Mouse (Mus musculus) cerebellum, postnatal 36 days (tissue): ENCODE data around the gene Ncf1.
A peak's percentile ranks its signal among the peaks of the same experiment; 100 is the strongest.

Source experiments
- DNase-seq, 2 experiments: peaks; one replicate each; pipeline ENCODE4 v3.0.0; 2021 to 2022; ENCODE audit warnings: mixed read lengths in 2 of 2

Gene Ncf1

GRCm38 (mm10) chr5:134229391-134229790, at the start of gene Ncf1:
Gene Ncf1, minus strand, starts transcription at chr5:134229625.
- no peak for DNase-seq

- DNase-seq = no peak
Measured at GRCm38 (mm10) chr5:134277109-134277508, 47.7 kb upstream of the Ncf1 start.

DNA sequence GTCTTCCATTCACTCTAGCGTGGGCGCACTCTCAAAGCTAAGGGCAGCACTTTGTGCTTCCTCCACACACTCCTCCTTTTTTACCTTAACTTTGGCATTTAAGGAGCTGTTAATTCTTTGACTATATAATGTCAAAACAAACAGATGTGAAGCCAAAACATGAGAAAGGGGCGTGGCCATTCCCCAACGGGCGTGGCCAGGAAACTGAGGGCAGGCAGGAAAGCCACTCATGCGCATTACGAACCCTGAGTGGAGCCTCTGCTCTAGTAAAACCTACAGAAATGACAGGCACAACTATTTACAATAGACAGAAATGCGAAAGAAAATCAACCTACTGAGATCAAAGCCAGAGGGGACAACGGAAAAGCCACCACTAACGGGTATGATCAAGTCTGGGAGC, 46.1 kb upstream of the Ncf1 start:
- no peak for DNase-seq

GRCm38 (mm10) chr5:134275021-134275420, 45.6 kb upstream of the Ncf1 start:
- DNase-seq = no peak

GRCm38 (mm10) chr5:134273761-134274160, 44.3 kb upstream of the Ncf1 start:
- DNase-seq = no peak

GRCm38 (mm10) chr5:134272761-134273160, 43.3 kb upstream of the Ncf1 start:
- DNase-seq = no peak

DNA sequence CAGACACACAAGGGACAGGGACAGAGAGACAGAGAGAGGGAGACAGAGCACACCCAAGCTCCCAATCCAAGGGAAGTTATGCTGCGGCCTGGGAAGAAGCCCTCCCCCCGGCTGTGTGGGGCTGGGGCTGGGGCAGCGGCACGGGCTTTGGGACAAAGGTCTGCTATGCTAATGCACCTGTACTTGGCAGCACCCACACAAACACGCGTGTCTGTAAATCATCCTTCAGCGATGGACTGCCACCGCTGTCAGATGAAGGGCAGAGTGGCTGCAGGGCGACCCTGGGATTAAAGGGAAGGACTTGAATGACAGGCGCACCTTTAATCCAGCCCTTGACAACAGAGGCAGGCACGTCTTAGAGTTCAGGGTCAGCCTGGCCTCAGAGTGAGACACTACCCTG, 42.0 kb upstream of the Ncf1 start:
- DNase-seq = no peak

- no peak for DNase-seq
Measured at GRCm38 (mm10) chr5:134270566-134270965, 41.1 kb upstream of the Ncf1 start.

GRCm38 (mm10) chr5:134269751-134270150, 40.3 kb upstream of the Ncf1 start:
- no peak for DNase-seq

- no peak for DNase-seq
Measured at GRCm38 (mm10) chr5:134268751-134269150, 39.3 kb upstream of the Ncf1 start.

GRCm38 (mm10) chr5:134266404-134266803, 37.0 kb upstream of the Ncf1 start:
- no peak for DNase-seq

DNA sequence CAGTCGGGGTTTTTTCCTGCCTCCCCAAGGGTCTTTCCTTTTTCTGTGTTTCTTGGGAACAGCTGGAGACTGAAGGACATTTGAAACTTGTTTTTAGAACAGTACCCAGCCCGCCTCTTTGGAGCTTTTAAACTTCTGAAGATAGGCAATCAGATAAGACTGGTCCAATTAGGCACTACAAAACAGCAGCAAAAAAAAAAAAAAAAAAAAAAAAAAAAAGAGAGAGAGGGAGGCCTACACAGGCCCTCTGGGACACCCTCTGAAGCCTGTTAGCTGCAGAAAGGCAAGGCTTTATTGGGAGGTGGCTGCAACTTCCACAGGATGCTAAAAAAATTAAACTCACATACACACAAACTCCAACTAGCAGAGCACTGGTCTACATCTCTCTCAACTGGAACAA, 36.5 kb upstream of the Ncf1 start:
- no peak for DNase-seq

DNA sequence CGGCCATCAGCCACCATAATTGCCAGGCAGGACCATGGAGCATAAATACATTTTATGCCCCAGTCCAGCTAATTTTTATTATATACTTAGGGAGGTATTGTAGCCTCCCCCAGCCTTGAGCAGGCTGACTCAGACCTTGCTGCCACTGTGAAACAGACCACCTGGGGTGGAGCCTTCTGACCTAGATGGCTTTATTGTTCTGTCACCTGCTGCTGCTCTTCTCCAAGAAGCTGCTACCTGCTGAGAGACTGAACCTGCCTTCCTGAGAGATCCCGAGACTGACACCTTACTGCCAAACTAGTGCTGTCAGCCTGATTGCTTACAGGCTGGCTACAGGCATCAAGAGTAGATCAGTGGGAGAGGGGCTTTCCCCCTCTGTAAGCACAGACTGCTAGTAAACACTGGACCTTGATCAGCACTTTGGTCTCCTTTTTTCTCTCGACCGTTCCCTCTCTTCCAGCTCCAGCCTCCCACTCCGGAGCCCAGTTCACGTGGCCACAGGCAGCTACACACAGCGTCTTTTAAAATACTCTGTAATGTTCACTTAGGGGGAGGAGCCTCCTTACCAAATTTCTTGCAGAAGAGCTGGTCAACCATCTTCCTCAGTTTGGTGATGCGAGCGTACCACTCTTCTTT, 30.7 kb upstream of the Ncf1 start:
- DNase-seq = peak; percentile 36 to 39

DNA sequence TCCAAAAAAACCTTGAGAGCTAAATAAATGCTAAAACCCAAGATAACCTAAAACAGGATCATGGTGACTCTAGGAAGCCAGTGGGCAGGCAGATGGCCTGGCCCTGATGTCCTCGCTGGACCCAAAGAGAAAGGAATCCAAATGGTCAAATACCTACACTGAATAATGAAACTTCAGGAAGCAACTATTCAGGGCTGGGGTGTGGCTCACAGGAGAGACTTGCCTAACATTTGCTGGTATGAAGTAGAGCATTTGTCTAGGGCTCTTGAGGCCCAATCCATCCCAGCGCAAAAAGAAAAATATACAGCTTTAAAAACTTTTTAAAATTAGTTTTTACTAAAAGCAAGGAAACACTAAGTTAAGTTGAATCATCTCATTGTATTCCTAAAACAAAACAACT, 29.5 kb upstream of the Ncf1 start:
- DNase-seq = no peak

- no peak for DNase-seq
Measured at GRCm38 (mm10) chr5:134258395-134258794, 29.0 kb upstream of the Ncf1 start.

DNA sequence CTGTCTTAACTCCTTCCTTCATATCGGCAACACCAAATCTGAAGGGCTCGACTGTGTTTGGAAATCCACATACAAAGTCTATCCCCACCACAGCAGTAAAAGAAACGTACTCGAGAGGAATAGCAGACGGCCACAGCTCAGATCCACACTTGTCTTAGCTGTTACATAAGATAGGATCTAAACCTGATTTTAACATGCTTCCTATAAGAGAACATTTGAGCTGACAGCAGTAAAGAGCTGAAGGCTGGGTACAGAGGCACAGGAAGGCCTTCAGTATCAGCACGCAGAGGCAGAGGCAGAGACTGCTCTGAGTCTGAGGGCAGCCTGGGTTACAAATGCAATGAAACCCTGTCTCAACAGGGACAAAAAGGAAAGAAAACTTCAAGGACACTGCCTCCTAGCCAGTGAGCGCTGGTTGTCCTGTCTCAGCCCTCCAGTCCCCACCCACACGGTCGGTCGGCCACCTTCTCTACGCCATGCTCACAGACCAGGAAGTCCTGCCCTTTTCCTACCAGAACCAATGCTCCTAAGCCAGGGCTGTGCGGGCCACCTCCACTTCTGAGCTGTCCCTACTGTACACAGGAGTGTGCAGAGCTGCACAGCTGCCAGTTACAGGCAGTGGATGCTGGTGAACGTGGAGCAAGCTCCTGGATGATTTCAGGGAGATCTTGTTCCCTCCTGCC, 28.1 kb upstream of the Ncf1 start:
- no peak for DNase-seq

- DNase-seq = no peak
Measured at GRCm38 (mm10) chr5:134255294-134255693, 25.9 kb upstream of the Ncf1 start.

- no peak for DNase-seq
Measured at GRCm38 (mm10) chr5:134253806-134254205, 24.4 kb upstream of the Ncf1 start.

- no peak for DNase-seq
Measured at GRCm38 (mm10) chr5:134251083-134251482, 21.7 kb upstream of the Ncf1 start.

- DNase-seq = no peak
Measured at GRCm38 (mm10) chr5:134250601-134251000, 21.2 kb upstream of the Ncf1 start.

DNA sequence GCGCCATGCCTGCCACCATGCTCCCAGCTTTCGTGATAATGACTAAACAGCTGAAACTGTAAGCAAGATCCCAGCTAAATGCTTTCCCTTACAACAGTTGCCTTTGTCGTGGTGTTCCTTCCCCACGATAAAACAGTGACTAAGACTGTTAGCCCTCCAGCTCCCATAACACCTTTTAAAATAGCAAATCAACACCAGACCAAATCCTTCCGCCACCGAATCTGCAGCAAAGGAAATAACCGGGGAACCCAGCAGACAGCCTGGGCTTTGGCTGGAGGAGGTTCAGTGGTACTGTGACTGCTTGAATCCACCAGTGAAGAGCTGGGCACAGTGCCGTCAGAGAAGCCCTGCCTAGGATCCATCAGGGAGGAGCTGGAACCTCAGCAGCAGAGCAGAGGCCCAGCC, 19.8 kb upstream of the Ncf1 start:
- DNase-seq = no peak

DNA sequence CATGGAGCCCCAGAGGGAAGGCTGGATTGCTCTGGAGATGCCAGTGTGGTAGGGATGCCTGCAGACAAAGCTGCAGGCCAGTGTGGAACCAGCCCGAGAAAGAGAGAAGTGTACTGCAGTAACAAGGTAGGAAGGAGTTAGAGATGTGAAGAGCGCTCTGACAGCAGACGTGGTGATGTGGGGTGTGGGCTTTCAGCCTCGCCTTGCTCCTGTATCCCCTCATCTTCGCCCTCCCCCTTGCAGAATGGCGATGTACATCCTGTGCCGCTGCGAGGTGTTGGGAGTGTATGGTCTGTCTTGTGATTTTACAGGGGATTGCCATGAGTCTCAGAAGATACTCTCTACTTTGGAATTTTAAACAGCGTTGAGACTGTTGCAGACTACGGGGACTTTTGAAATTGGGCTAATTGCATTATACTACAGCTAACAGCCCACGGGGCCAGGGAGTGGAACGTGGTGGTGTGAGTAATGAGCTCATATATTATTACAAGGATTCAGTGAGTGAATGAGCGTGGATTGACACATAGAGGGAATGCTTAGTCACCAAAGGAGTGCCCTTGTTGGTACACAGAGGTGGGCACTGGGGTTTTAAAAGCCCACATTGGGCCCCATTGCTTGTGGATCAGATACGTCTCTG, 19.3 kb upstream of the Ncf1 start:
- DNase-seq = no peak

DNA sequence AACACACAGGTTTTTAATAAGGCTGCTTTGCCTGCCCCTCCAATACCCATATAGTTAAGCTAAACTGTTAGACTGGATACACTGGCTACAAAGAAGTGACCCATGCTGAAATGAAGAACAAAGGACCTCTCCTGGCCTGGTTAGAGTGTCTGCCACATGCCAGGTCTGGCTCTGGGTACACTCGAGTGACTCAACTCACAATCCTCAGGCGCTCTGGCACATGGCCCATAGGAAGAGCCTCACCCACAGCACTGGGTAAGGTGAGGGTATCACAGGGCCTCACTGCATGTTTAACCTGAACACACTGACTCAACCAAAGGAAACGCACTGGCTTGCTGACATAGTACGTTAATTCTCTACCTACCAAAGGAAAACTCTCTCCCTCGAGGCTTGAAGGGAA, 16.7 kb upstream of the Ncf1 start:
- DNase-seq = no peak

GRCm38 (mm10) chr5:134244890-134245289, 15.5 kb upstream of the Ncf1 start:
- DNase-seq = no peak
